Mouse (Mus musculus) gastrocnemius, postnatal 4 days (tissue): ENCODE results near the gene Trappc2l. TPM values are rescaled to one million over a fixed set of nuclear protein-coding genes. Genes with fewer than 3 reads are reported as not detected.
"Not testable (repeated sequence)": the region's sequence is repeated elsewhere in the genome, so short reads cannot be mapped to it uniquely, and the experiment has no call there.

Experiments used
- DNase-seq, 2 experiments: peaks; one replicate each; pipeline ENCODE4 v3.0.0; 2021 to 2022; ENCODE audit warnings: low spot score in 2 of 2, mixed read lengths in 2 of 2
- long read RNA-seq, 2 experiments: library from polyadenylated mRNA; stranded (forward); transcript quantifications; one replicate each; pipeline ENCODE4 v2.0.0; 2021
- total RNA-seq, 2 experiments: library from RNA; stranded (reverse); gene quantifications; 2 replicates each; pipeline ENCODE4 v1.2.3; 2021

Trappc2l gene
- 10 to 100 TPM; 45.6 to 49.6 TPM for total RNA-seq
- long read RNA-seq, experiment 1, transcript Trappc2l-201 (5 exons, 1,659 nt), result major isoform, 28 of 39 reads
- long read RNA-seq, experiment 1, partial matches to known transcripts, result 3 of 39 reads
- long read RNA-seq, experiment 1, other reads (novel, unspliced or antisense), result 6 of 39 reads
- long read RNA-seq, experiment 2, transcript Trappc2l-201 (5 exons, 1,659 nt), result major isoform, 21 of 26 reads
- long read RNA-seq, experiment 2, partial matches to known transcripts, result 1 of 26 reads
- long read RNA-seq, experiment 2, other reads (novel, unspliced or antisense), result 4 of 26 reads

- DNase-seq, result peak; percentile 87 to 94
Measured at GRCm38 (mm10) chr8:122611295-122612133, at the start of gene Trappc2l, which contains the start of gene Galns. Gene Trappc2l, plus strand, starts transcription at chr8:122611640. Gene Galns, minus strand, starts transcription at chr8:122611463.

GRCm38 (mm10) chr8:122564363-122565352, 46.8 kb upstream of the Trappc2l start:
- DNase-seq, result no peak

- DNase-seq, result no peak
Measured at GRCm38 (mm10) chr8:122566766-122567165, 44.7 kb upstream of the Trappc2l start.

GRCm38 (mm10) chr8:122567361-122568108, 43.9 kb upstream of the Trappc2l start, which contains the start of gene Cdt1:
Gene Cdt1, plus strand, starts transcription at chr8:122568015.
- peak; percentile 93 to 96 for DNase-seq

GRCm38 (mm10) chr8:122568109-122568504, 43.3 kb upstream of the Trappc2l start:
- no peak for DNase-seq

GRCm38 (mm10) chr8:122568881-122569309, 42.5 kb upstream of the Trappc2l start:
- DNase-seq, result no peak

GRCm38 (mm10) chr8:122569329-122569728, 42.1 kb upstream of the Trappc2l start:
- no peak for DNase-seq

GRCm38 (mm10) chr8:122569996-122570395, 41.4 kb upstream of the Trappc2l start:
- no peak for DNase-seq

- no peak for DNase-seq
Measured at GRCm38 (mm10) chr8:122571153-122571552, 40.3 kb upstream of the Trappc2l start.

- DNase-seq, result no peak
Measured at GRCm38 (mm10) chr8:122571750-122572267, 39.6 kb upstream of the Trappc2l start.

- no peak for DNase-seq
Measured at GRCm38 (mm10) chr8:122572751-122573150, 38.7 kb upstream of the Trappc2l start.

GRCm38 (mm10) chr8:122573176-122573575, 38.3 kb upstream of the Trappc2l start:
- DNase-seq, result not testable (repeated sequence)

GRCm38 (mm10) chr8:122573577-122573976, 37.9 kb upstream of the Trappc2l start:
- no peak for DNase-seq

GRCm38 (mm10) chr8:122574264-122574663, 37.2 kb upstream of the Trappc2l start:
- DNase-seq, result no peak

- no peak for DNase-seq
Measured at GRCm38 (mm10) chr8:122574667-122575251, 36.7 kb upstream of the Trappc2l start.

GRCm38 (mm10) chr8:122575286-122575685, 36.2 kb upstream of the Trappc2l start:
- no peak for DNase-seq

- no peak for DNase-seq
Measured at GRCm38 (mm10) chr8:122575735-122576647, 35.4 kb upstream of the Trappc2l start.

- DNase-seq, result peak; percentile 74 to 88
Measured at GRCm38 (mm10) chr8:122576648-122577022, 34.8 kb upstream of the Trappc2l start, which contains the start of gene Aprt. Gene Aprt, minus strand, starts transcription at chr8:122576909.
